Mouse (Mus musculus) limb, embryonic 12.5 days (tissue): Measurements from ENCODE around the gene Ndufb11. TPM values are rescaled to one million over a fixed set of nuclear protein-coding genes. Genes with fewer than 3 reads are reported as not detected.

Experiments used
- ATAC-seq: fragments of 200-750 bp; cut with Nextera tagmentation; 2 replicates; pipeline ENCODE4 v1.8.0; 2017; ENCODE audit warnings: low read depth, moderate TSS enrichment; ENCODE audit not compliant: insufficient number of reproducible peaks, insufficient read depth, low FRiP score, low TSS enrichment
- H3K27ac ChIP-seq: fragments of 300-500 bp; sonication (generic); 2 replicates; pipeline ENCODE4 v1.5.1; 2016; ENCODE audit warnings: mild to moderate bottlenecking, moderate library complexity
- H3K27me3 ChIP-seq: fragments of 300-500 bp; sonication (generic); 2 replicates; pipeline ENCODE4 v1.6.1; 2016; ENCODE audit warnings: mild to moderate bottlenecking, moderate library complexity
- H3K36me3 ChIP-seq: fragments of 300-500 bp; sonication (generic); 2 replicates; pipeline ENCODE4 v1.6.1; 2016; ENCODE audit warnings: mild to moderate bottlenecking, moderate library complexity
- H3K4me1 ChIP-seq: fragments of 300-500 bp; sonication (generic); replicated peaks from 2 replicates; pipeline ENCODE4 v1.6.1; 2016
- H3K4me2 ChIP-seq: fragments of 300-500 bp; sonication (generic); 2 replicates; pipeline ENCODE4 v1.6.1; 2016; ENCODE audit warnings: mild to moderate bottlenecking, moderate library complexity
- H3K4me3 ChIP-seq: fragments of 300-500 bp; sonication (generic); replicated peaks from 2 replicates; pipeline ENCODE4 v1.5.1; 2016; ENCODE audit warnings: mild to moderate bottlenecking
- H3K9ac ChIP-seq: fragments of 300-500 bp; sonication (generic); replicated peaks from 2 replicates; pipeline ENCODE4 v1.6.1; 2016; ENCODE audit warnings: mild to moderate bottlenecking, moderate library complexity
- H3K9me3 ChIP-seq: fragments of 300-500 bp; sonication (generic); 2 replicates; pipeline ENCODE4 v1.6.1; 2016; ENCODE audit warnings: mild to moderate bottlenecking, moderate library complexity
- whole genome bisulfite sequencing: fragments of 180-500 bp; shearing (Covaris S2); methylation state at CpG from one replicate; pipeline ENCODE4 v1.1.7; 2016; 5-methylcytosine and 5-hydroxymethylcytosine counted together
- polyA plus RNA-seq: library from polyadenylated mRNA; unstranded; fragments of >200 nt; fragmentation: Nextera tagmentation; extraction: Ambion mirVana; gene quantifications from 2 replicates; pipeline ENCODE4 v1.2.1, GENCODE M21; 2016

Ndufb11 gene
- polyA plus RNA-seq: 205 and 217 TPM in 2 replicates

- no peaks in the 10 kb centered on the region for H3K9me3 ChIP-seq
- peak within 1 kb of the TSS; percentile 65 for H3K4me2 ChIP-seq
- peak; percentile 99 for ATAC-seq
- peaks cover 23% of the 10 kb centered on the region; the same call in 1 of the 2 replicates for H3K36me3 ChIP-seq
- no peaks in the 10 kb centered on the region for H3K27me3 ChIP-seq
- H3K4me1 ChIP-seq: peaks cover 9% of the 10 kb centered on the region
- H3K27ac ChIP-seq: peak within 1 kb of the TSS; percentile 88
- peak within 1 kb of the TSS; percentile 57 for H3K4me3 ChIP-seq
- H3K9ac ChIP-seq: peak within 1 kb of the TSS; percentile 70
- 15% methylated on average over 49 of the region's 49 CpGs for WGBS
These were observed at the start of gene Ndufb11, which contains the start of gene Rbm10 for GRCm38 (mm10) chrX:20617176-20617902. Gene Ndufb11, minus strand, starts transcription at chrX:20617619. Gene Rbm10, plus strand, starts transcription at chrX:20617503.

- WGBS: 18% methylated on average over 9 of the region's 9 CpGs
- Histone ChIP-seq H3K9me3 (no peaks in the 10 kb centered on the region), H3K36me3 (peaks cover 23% of the 10 kb centered on the region; the same call in 1 of the 2 replicates), H3K4me3 (peak overlapping the region; percentile 57), H3K27ac (no peak overlapping the region), H3K27me3 (no peaks in the 10 kb centered on the region), H3K4me2 (peak overlapping the region; percentile 65), H3K9ac (peak overlapping the region; percentile 66), H3K4me1 (0 out of 2 replicates have a peak, but pooled peaks cover 4% of the 10 kb centered on the region)
- no peak for ATAC-seq
These were observed 46.0 kb upstream of the Ndufb11 start for GRCm38 (mm10) chrX:20663444-20663790.

GRCm38 (mm10) chrX:20662716-20663443 is 45.5 kb upstream of the Ndufb11 start:
- Histone ChIP-seq H3K4me1 (0 out of 2 replicates have a peak, but pooled peaks cover 4% of the 10 kb centered on the region), H3K9ac (peak overlapping the region; percentile 66), H3K4me2 (peak overlapping the region; percentile 65), H3K4me3 (peak overlapping the region; percentile 57), H3K27ac (peak overlapping the region; percentile 59; the same call in 1 of the 2 replicates), H3K9me3 (no peaks in the 10 kb centered on the region), H3K36me3 (peaks cover 17% of the 10 kb centered on the region; the same call in 1 of the 2 replicates), H3K27me3 (no peaks in the 10 kb centered on the region)
- peak; percentile 90 for ATAC-seq
- WGBS: 16% methylated on average over 28 of the region's 28 CpGs

GRCm38 (mm10) chrX:20662317-20662715 is 44.9 kb upstream of the Ndufb11 start:
- no peak overlapping the region for H3K27ac ChIP-seq
- H3K36me3 ChIP-seq: peaks cover 16% of the 10 kb centered on the region; the same call in 1 of the 2 replicates
- H3K9me3 ChIP-seq: no peaks in the 10 kb centered on the region
- ATAC-seq: no peak
- H3K4me3 ChIP-seq: no peak overlapping the region
- no peaks in the 10 kb centered on the region for H3K27me3 ChIP-seq
- 0 out of 2 replicates have a peak, but pooled peaks cover 4% of the 10 kb centered on the region for H3K4me1 ChIP-seq
- no peak overlapping the region for H3K9ac ChIP-seq
- H3K4me2 ChIP-seq: no peak overlapping the region
- 32% methylated on average over 5 of the region's 5 CpGs for WGBS

GRCm38 (mm10) chrX:20658891-20659406 is 41.5 kb upstream of the Ndufb11 start:
- Histone ChIP-seq H3K9ac (peak overlapping the region; percentile 51; the same call in 1 of the 2 replicates), H3K27me3 (no peaks in the 10 kb centered on the region), H3K36me3 (no peaks in the 10 kb centered on the region), H3K27ac (peak overlapping the region; percentile 29; the same call in 1 of the 2 replicates), H3K4me2 (peak overlapping the region; percentile 69), H3K9me3 (no peaks in the 10 kb centered on the region), H3K4me1 (0 out of 2 replicates have a peak, but pooled peaks cover 3% of the 10 kb centered on the region), H3K4me3 (peak overlapping the region; percentile 49)
- WGBS: 16% methylated on average over 24 of the region's 24 CpGs
- ATAC-seq: no peak

GRCm38 (mm10) chrX:20658026-20658652 is 40.7 kb upstream of the Ndufb11 start, which contains the start of gene Uba1:
Gene Uba1, plus strand, starts transcription at chrX:20658326.
- Histone ChIP-seq H3K4me1 (no peaks in the 10 kb centered on the region), H3K36me3 (no peaks in the 10 kb centered on the region), H3K9me3 (no peaks in the 10 kb centered on the region), H3K4me2 (peak within 1 kb of the TSS; percentile 69), H3K9ac (peak within 1 kb of the TSS; percentile 51; the same call in 1 of the 2 replicates), H3K27ac (peak within 1 kb of the TSS; percentile 29; the same call in 1 of the 2 replicates), H3K4me3 (peak within 1 kb of the TSS; percentile 49), H3K27me3 (no peaks in the 10 kb centered on the region)
- ATAC-seq: peak; percentile 88
- WGBS: 13% methylated on average over 27 of the region's 27 CpGs

GRCm38 (mm10) chrX:20657593-20657992 is 40.2 kb upstream of the Ndufb11 start:
- Histone ChIP-seq H3K27ac (no peak overlapping the region), H3K36me3 (no peaks in the 10 kb centered on the region), H3K4me2 (peak overlapping the region; percentile 69), H3K9me3 (no peaks in the 10 kb centered on the region), H3K4me3 (peak overlapping the region; percentile 49; the same call in 1 of the 2 replicates), H3K4me1 (no peaks in the 10 kb centered on the region), H3K27me3 (no peaks in the 10 kb centered on the region), H3K9ac (no peak overlapping the region)
- 0 out of 2 replicates have a peak, but pooled peaks have one; percentile 4 for ATAC-seq
- 27% methylated on average over 5 of the region's 5 CpGs for WGBS

- no peak overlapping the region for H3K4me2 ChIP-seq
- peaks cover 78% of the 10 kb centered on the region for H3K36me3 ChIP-seq
- H3K9ac ChIP-seq: no peak overlapping the region
- no peak overlapping the region for H3K27ac ChIP-seq
- no peak overlapping the region for H3K4me3 ChIP-seq
- no peaks in the 10 kb centered on the region for H3K27me3 ChIP-seq
- no peak for ATAC-seq
- H3K9me3 ChIP-seq: no peaks in the 10 kb centered on the region
- 95% methylated on average over 5 of the region's 5 CpGs for WGBS
- no peaks in the 10 kb centered on the region for H3K4me1 ChIP-seq
These were observed 27.4 kb upstream of the Ndufb11 start for GRCm38 (mm10) chrX:20644780-20645179.

GRCm38 (mm10) chrX:20638141-20638540 is 20.7 kb upstream of the Ndufb11 start:
- H3K36me3 ChIP-seq: peaks cover 76% of the 10 kb centered on the region
- H3K9me3 ChIP-seq: no peaks in the 10 kb centered on the region
- 96% methylated on average over 2 of the region's 2 CpGs for WGBS
- no peak overlapping the region for H3K4me3 ChIP-seq
- H3K4me2 ChIP-seq: no peak overlapping the region
- H3K27me3 ChIP-seq: no peaks in the 10 kb centered on the region
- ATAC-seq: no peak
- H3K4me1 ChIP-seq: no peaks in the 10 kb centered on the region
- H3K27ac ChIP-seq: no peak overlapping the region
- H3K9ac ChIP-seq: no peak overlapping the region

GRCm38 (mm10) chrX:20617903-20618399 is 532 bp upstream of the Ndufb11 start:
- H3K4me3 ChIP-seq: peak overlapping the region; percentile 57
- peaks cover 9% of the 10 kb centered on the region for H3K4me1 ChIP-seq
- no peaks in the 10 kb centered on the region for H3K27me3 ChIP-seq
- H3K27ac ChIP-seq: peak overlapping the region; percentile 88
- H3K9ac ChIP-seq: peak overlapping the region; percentile 70
- peak overlapping the region; percentile 65 for H3K4me2 ChIP-seq
- H3K36me3 ChIP-seq: peaks cover 29% of the 10 kb centered on the region; the same call in 1 of the 2 replicates
- peak; percentile 57 for ATAC-seq
- no peaks in the 10 kb centered on the region for H3K9me3 ChIP-seq
- WGBS: 25% methylated on average over 31 of the region's 31 CpGs
